Mouse (Mus musculus) megakaryocyte, embryonic 14.5 days (primary cell): ENCODE measurements at regions not wholly inside any gene's neighbourhood (a gene's known extent, or its start where the extent isn't known, plus 50 kb on each side); places are given as distances from the start of the nearest gene placed in this dataset.

ENCODE experiments used
- H3K27me3 ChIP-seq: replicated peaks from 2 replicates; pipeline ENCODE3; 2012; ENCODE audit warnings: inconsistent platforms
- H3K36me3 ChIP-seq: replicated peaks from 2 replicates; pipeline ENCODE3; 2012; ENCODE audit warnings: low read length, inconsistent platforms, mixed read lengths
- H3K4me1 ChIP-seq: 2 replicates; pipeline ENCODE4 v1.6.1; 2012; ENCODE audit warnings: inconsistent platforms
- H3K4me3 ChIP-seq: replicated peaks from 2 replicates; pipeline ENCODE3; 2012; ENCODE audit warnings: moderate library complexity, mild to moderate bottlenecking, inconsistent platforms
- H3K9me3 ChIP-seq: 2 replicates; pipeline ENCODE4 v1.6.1; 2012; ENCODE audit warnings: inconsistent platforms
- FLI1 ChIP-seq: IDR thresholded peaks from 2 replicates; pipeline ENCODE4 v1.6.1; 2012; ENCODE audit warnings: low read length, inconsistent platforms, mixed read lengths
- GATA1 ChIP-seq: IDR thresholded peaks from 3 replicates; pipeline ENCODE4 v1.6.1; 2012; ENCODE audit warnings: mixed read lengths, low read length, inconsistent platforms, borderline replicate concordance

GRCm38 (mm10) chrX:99602268-99602885 is 131.3 kb upstream of the Pja1 start:
- Histone ChIP-seq H3K9me3 (no peaks in the 10 kb centered on the region), H3K4me3 (no peak overlapping the region), H3K27me3 (peaks cover 74% of the 10 kb centered on the region), H3K36me3 (no peaks in the 10 kb centered on the region), H3K4me1 (no peaks in the 10 kb centered on the region)
- TF ChIP-seq FLI1 = no peak
- TF ChIP-seq GATA1 = no peak

GRCm38 (mm10) chrX:99595493-99595892 is 124.4 kb upstream of the Pja1 start:
- TF ChIP-seq GATA1 (no peak), FLI1 (no peak)
- no peak overlapping the region for H3K4me3 ChIP-seq
- H3K36me3 ChIP-seq = no peaks in the 10 kb centered on the region
- peaks cover 68% of the 10 kb centered on the region for H3K27me3 ChIP-seq
- peaks cover 6% of the 10 kb centered on the region; the same call in 1 of the 2 replicates for H3K4me1 ChIP-seq
- H3K9me3 ChIP-seq = no peaks in the 10 kb centered on the region

- Histone ChIP-seq H3K9me3 (no peaks in the 10 kb centered on the region), H3K4me3 (no peak overlapping the region), H3K36me3 (no peaks in the 10 kb centered on the region), H3K4me1 (peaks cover 6% of the 10 kb centered on the region; the same call in 1 of the 2 replicates), H3K27me3 (peaks cover 74% of the 10 kb centered on the region)
- no peak for TF ChIP-seq FLI1
- no peak for TF ChIP-seq GATA1
Observed at GRCm38 (mm10) chrX:99593872-99594487, 122.9 kb upstream of the Pja1 start.

DNA sequence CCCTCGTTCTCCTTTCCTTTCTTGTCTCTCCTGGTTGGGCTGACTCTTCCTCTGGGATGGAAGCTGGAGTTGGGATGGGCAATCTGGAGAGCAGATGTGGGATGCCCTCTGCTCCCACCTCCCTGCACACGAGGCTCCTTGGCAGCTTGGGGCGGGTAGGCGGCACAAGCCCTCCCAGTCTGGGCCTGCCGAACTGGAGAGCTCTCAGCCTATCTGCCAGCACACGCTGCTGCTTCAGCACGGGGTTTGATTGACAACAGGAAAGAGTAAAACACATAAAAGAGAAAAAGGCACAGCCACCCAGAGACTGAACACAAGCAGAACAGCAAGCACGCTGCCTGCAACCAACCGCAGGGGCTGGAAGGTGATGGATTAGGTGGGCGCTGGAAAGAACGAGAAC is 121.9 kb upstream of the Pja1 start:
- Histone ChIP-seq H3K4me1 (peaks cover 6% of the 10 kb centered on the region; the same call in 1 of the 2 replicates), H3K36me3 (no peaks in the 10 kb centered on the region), H3K4me3 (no peak overlapping the region), H3K9me3 (0 out of 2 replicates have a peak, but pooled peaks cover 3% of the 10 kb centered on the region), H3K27me3 (peaks cover 71% of the 10 kb centered on the region)
- TF ChIP-seq FLI1 (no peak), GATA1 (no peak)

DNA sequence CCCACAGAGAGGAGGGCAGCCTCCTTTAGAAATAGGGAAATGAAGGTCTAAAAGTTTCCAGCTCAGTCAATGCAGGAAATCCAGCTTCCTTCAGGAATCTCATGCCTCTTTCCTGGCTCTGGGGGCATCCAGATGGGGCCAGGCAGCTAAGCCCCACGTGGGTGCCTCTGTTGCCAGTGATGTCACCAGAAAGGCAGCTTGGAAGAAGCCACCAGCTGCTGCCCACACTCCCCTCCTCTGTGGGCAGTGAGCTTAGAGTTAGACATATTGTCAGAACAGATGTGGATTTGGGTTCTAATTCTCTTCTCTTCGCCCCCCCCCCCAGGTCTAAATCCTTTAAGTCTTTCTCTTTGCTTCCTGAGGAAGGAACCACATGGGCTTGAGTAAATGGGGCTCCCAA is 116.2 kb upstream of the Pja1 start:
- no peak overlapping the region for H3K4me3 ChIP-seq
- peaks cover 2% of the 10 kb centered on the region; the same call in 1 of the 2 replicates for H3K4me1 ChIP-seq
- TF ChIP-seq FLI1 (no peak), GATA1 (no peak)
- peaks cover 54% of the 10 kb centered on the region for H3K27me3 ChIP-seq
- peaks cover 16% of the 10 kb centered on the region for H3K9me3 ChIP-seq
- no peaks in the 10 kb centered on the region for H3K36me3 ChIP-seq

DNA sequence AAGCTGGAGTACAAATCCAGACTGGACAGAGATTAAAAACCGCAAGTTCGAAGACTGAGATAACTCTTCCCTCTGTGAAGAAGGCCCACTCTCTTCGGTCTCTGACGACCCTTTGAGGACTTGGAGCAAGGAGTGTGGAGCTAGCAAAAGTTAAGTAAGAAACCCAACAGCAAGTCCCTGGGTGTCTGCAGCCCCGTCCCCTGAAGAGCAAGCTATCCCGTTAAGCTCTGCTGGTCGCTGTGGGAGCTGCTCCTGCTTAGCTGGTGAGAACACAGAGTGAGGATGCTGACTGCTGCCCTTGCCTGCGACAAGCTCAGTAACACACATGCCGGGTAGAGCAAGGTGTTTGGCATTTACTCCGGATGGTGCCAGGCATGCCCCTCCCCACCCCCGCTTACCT is 115.2 kb upstream of the Pja1 start:
- Histone ChIP-seq H3K4me1 (peaks cover 9% of the 10 kb centered on the region), H3K27me3 (peaks cover 56% of the 10 kb centered on the region), H3K4me3 (no peak overlapping the region), H3K36me3 (no peaks in the 10 kb centered on the region), H3K9me3 (peaks cover 16% of the 10 kb centered on the region)
- no peak for TF ChIP-seq GATA1
- TF ChIP-seq FLI1 = no peak

- TF ChIP-seq GATA1 = no peak
- TF ChIP-seq FLI1 = no peak
- H3K4me3 ChIP-seq = no peak overlapping the region
- peaks cover 9% of the 10 kb centered on the region for H3K4me1 ChIP-seq
- H3K36me3 ChIP-seq = no peaks in the 10 kb centered on the region
- H3K9me3 ChIP-seq = peaks cover 16% of the 10 kb centered on the region
- peaks cover 59% of the 10 kb centered on the region for H3K27me3 ChIP-seq
Observed at GRCm38 (mm10) chrX:99585703-99586102, 114.6 kb upstream of the Pja1 start.

- Histone ChIP-seq H3K4me3 (no peak overlapping the region), H3K27me3 (peaks cover 68% of the 10 kb centered on the region), H3K9me3 (peaks cover 13% of the 10 kb centered on the region), H3K36me3 (no peaks in the 10 kb centered on the region), H3K4me1 (peaks cover 9% of the 10 kb centered on the region)
- TF ChIP-seq FLI1 = no peak
- TF ChIP-seq GATA1 = no peak
Observed at GRCm38 (mm10) chrX:99582611-99583010, 111.5 kb upstream of the Pja1 start.

DNA sequence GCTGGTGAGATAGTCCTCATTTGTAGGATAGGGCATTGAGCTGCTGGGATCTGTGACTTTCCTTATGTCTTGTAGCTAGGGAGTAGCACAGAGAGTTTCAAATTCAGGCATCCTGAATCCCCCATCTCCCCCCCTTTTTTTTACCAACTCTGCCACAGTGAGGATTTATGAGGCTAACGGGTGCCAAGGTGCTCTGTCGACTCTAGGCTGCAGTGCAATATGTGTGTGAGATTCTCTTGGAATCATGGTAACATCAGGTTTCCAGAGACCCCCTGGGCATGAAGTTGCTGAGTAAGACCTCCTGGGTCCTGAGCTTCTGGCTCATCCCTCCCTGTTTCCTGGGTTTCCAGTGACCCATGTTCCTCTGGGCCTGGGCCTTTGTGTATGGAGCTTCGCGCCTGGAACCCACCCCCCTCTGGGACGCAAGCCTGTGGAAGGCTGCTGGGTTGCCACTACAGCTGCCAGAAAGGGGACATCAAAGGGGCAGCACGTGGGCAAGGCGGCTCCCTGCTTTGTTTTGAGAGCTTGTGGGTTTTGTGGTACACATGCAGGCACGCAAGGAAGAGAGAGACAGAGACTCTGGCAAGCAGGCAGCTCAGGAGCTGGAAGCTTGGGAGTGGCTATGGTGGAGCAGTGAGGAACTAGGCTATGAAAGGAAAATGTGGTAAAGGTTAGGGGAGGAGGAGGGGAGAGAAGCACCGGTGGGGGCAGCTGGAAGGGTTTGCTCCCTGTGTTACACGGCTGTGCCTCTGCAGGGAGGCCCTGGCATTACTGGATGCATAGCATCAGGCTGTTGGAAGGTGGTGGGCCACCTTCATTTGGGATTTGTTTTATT is 110.8 kb upstream of the Pja1 start:
- H3K4me3 ChIP-seq = no peak overlapping the region
- no peaks in the 10 kb centered on the region for H3K36me3 ChIP-seq
- TF ChIP-seq GATA1 = no peak
- H3K9me3 ChIP-seq = peaks cover 8% of the 10 kb centered on the region
- peaks cover 9% of the 10 kb centered on the region for H3K4me1 ChIP-seq
- H3K27me3 ChIP-seq = peaks cover 72% of the 10 kb centered on the region

GRCm38 (mm10) chrX:99579206-99579605 is 108.1 kb upstream of the Pja1 start:
- H3K27me3 ChIP-seq = peaks cover 72% of the 10 kb centered on the region
- H3K4me3 ChIP-seq = no peak overlapping the region
- no peaks in the 10 kb centered on the region for H3K36me3 ChIP-seq
- no peak for TF ChIP-seq GATA1
- no peak for TF ChIP-seq FLI1
- H3K4me1 ChIP-seq = peaks cover 12% of the 10 kb centered on the region
- H3K9me3 ChIP-seq = no peaks in the 10 kb centered on the region

DNA sequence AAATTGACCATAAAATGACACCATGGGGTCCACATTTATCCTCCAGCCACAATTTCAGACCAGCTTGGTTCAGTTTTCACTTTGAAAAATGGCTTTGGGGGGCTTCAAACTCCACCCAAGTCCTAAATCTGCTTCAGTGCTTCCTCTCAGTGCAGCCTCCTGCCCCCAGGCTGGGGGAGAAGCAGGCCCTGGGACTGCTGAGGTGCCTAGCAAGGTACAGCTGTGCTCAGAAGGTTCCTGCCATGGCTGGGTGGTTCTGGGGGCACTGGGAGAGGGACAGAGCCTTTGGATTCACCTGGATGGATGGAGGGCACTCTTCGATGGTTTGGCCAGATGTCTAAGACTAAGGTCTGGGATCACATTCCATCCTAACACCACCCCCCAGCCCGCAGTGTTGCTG is 107.7 kb upstream of the Pja1 start:
- Histone ChIP-seq H3K9me3 (no peaks in the 10 kb centered on the region), H3K36me3 (no peaks in the 10 kb centered on the region), H3K4me1 (peaks cover 14% of the 10 kb centered on the region), H3K27me3 (peaks cover 72% of the 10 kb centered on the region), H3K4me3 (no peak overlapping the region)
- TF ChIP-seq GATA1 (no peak), FLI1 (no peak)
